Mouse (Mus musculus): ENCODE results near the gene Hras.

Gene Hras

DNA sequence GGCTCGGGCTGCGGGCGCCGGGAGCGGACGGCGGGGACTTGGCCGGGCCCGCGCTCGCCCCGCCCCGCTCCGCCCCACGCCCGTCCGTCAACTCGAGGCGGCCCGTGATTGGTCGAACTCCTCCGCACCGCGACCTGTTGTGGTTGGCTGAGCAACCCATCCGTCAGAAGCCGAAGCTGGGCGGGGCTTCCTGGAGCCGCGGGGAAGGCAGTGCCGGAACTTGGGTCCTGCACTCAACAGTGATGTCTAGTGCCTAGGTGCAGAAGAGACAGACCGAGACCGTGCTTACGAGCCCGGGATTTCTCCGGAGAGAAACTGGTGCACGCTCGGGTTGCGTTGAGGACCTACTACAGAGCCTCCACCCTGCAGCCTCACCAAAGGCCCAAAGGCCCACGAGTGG is at the start of gene Hras, which contains the start of gene Lrrc56:
TSS of gene Hras (minus strand) at position 58 of the 400 bp plus-strand sequence.
TSS of gene Lrrc56 (plus strand) at position 210 of the 400 bp plus-strand sequence.
- DNase-seq: peak; percentile 98

DNA sequence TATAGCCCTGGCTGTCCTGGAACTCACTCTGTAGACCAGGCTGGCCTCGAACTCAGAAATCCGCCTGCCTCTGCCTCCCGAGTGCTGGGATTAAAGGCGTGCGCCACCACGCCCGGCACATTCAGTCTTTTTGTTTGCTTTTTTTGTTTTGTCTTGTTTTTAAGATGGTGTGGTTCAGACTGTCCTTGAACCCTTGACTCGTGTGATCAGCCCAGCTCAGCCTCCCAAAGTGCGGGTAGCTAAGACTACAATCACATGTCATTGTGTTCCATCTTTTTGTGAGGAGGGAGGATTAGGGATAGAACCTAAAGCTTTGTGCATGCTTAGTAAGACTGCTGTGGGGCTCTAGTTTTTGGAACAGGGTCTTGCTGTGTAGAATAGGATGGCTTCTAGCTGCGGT is 37.7 kb upstream of the Hras start:
- DNase-seq: no peak

DNA sequence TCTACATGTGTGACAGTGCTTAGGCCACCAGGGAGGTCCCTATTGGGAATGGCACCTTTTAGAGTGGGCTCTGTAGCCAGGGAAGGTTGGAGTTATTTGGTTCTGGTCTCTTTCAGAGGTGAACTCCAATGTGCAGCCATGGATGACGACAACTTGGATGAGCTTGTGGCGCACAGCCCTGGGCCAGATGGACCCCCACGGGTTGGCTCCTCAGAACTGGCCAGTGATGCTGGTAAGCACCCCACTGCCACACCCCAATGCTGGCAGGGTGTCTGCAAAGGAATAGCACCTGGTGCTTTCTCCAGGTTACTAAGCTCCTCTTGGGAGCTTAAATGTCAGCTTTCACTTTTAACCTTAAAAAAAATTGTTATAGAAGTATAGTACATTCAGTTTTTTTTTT is 37.3 kb upstream of the Hras start:
- DNase-seq: no peak

DNA sequence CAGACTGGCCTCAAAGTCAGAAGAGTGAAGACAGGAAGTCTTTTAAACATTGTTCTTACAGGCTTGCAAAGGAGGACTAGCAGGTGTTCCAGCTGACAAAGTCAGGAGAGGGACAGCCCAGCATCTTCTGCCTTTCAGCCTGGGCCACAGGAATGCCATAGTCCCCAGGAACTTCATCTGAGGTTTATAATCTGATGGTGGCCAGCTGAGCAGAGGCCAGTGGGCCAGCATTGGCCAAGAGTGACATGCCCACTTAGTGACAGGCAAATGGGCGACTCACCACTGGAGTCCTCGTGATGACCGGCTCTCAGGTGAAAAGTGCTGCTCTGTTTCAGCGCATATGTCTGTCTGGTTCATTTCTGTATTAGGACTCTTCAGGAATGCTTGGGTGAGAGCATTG is 36.8 kb upstream of the Hras start:
- DNase-seq: no peak

DNA sequence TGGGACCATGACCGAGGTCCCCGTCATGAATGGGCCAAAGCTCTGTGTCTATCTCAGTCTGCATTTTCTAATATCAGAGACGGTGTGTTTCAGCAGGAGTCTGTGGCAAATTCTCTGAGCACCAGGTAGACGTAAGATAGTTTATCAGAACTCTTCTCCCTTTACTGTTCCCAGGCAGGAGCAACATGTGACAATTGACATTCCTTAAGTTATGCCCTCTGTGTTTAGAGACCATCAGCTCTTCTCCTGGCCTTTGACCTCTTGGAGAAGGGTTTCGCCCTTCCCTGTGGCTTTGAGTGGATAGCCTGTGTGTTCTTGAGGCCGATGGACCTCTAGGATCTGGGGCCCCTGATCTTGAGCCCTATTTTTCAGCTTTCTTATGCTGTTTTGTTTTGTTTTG is 35.9 kb upstream of the Hras start:
- no peak for DNase-seq

DNA sequence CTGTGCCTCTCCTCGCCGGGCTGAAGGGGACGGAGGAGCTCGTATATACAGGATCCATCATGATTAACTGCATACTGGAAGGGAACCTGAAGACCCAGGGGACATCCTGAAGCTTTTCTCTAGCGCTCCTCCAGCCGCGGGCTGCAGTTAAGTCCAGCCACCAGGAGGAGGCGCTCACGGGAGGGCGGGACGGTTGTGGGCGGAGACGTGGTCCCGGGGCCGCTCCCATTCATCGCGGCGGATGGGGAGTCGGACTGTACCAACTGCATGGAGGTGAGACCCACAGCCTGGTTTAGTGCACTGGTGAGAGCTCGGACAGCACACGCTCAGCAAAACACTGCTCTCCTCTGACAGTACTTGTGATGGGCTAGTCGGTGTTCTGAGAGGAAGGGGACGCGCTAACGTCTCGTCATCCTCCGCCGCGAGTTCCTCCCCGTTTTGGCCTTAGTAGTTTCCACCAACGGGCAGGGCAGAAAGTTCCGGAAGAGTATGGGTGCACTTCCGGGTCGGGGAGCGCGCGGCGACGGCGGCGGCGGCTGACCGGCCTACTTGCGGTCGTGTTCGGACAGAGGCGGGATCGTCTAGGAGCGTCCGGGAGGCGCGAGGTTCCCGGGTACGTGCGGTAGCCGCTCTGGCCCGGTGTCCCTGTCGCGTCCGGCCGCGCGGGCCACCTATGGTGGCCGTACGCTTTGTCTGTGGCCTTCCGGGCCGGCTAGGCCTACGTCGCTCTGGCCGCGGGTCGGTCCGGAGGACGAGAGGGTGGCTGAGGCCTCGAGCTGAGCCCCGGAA is 34.7 kb upstream of the Hras start, which contains the start of gene Phrf1:
TSS of gene Phrf1 (plus strand) at position 506 of the 789 bp plus-strand sequence.
- DNase-seq: peak; percentile 93

DNA sequence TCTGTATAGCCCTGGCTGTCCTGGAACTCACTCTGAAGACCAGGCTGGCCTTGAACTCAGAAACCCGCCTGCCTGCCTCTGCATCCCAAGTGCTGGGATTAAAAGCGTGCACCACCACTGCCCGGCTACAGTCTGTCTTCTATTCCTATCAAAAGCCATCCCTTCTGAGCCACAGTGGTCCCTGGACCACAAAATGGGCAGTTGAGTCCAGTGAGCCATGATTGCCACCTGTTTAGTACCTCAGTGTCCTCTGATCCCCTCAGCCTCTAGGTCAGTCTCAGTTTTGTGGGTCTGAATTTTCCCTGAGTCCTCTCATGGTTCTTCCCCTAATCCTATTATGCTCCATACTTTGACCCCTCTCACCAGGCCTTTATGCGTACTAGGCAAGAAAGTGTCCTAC is 34.0 kb upstream of the Hras start:
- no peak for DNase-seq

DNA sequence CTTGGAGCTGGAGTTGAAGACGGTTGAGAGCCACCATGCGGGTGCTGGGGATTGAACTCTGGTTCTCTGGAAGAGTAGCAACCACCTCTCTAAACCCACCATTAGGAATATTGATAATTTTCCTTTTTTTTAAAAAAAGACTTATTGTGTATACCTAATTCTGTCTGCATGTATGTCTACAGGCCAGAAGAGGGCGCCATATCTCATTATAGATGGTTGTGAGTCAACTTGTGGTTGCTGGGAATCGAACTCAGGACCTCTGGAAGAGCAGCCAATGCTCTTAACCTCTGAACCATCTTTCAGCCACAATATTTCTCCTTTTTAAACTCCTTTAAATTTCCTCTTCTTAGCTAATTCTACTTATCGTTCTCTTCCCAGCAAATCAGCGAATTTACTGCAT is 32.7 kb upstream of the Hras start:
- no peak for DNase-seq

DNA sequence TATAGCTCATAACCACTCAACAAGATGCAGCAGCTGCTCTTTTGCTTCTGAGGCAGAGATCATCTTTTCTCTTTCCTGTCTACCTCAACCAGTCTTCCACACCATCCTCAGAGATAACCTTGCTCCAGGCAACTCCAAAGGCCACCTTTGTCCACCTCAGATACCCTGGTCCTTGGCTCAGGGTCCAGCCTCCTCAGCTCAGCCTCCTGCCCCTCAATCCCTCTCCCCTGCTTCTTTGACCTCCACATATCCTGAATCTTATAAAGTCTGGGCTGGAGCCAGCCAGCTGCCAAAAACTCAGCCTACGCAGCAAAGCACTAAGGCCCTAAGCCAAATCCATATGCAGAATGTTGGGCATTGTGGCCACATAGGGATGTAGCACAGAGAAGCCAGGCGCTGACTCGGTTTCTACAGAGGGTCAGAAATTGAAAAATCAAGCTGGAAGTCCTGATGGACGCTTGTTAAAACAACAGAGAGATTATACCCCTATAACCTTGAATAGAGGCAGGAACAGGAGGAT is 29.0 kb upstream of the Hras start:
- DNase-seq: no peak

DNA sequence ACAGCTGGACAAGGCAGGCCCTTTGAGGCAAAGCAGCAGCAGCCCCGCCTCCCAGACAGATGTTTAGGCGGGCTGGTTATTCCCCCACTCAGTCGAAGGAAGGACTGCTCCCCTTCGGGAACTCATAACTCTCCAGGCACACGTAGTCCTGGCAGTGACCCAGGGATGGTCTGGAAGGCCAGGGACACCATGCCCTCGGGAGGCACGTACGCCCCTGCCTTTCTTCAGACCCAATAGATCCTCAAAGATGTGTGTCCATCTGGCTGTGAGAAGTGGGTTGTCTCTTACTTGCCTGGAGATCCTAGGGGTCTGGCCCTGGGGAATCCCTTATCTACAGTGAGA is 28.3 kb upstream of the Hras start:
- DNase-seq: no peak

DNA sequence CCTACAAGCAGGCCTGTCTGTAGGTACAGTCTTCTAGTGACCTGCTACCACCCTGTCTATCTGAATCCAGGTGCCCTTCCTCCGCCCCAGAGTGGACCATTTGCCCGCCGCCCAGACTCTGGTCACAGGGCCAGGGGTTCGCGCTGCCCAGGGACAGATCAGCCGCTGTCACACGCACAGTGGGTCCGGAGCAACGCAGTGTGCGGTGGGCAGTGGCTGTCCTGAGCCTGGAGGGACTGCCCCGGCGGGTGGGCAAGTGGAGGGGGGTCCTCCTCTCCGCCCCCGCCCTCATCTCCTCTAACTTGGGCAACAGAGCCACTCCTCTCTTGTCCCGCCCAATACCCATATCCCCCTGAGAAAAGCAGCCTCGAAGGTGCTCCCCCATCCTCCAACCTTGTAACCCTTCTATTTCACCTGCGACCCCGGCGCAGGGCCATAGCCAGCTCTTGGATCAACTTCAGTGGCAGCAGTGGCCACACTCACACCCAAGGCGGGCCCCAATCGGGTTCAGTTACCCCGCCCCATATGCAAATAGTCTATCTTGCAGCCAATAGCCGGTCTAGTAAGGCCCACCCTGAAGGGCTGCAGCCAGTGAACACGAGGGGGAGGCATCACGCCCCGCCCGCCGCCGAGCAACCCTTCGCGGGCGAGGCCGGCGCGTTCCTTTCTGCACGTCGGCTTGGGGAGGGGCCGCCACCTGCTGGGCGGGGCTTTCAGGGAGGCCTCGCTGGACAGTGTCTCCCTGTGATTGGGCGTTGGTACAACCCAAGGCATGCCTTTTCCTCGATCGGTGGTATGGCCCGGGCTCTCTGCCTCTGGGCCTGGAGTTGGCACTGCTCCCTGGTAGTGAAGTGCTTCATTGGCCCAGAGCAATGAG is 27.7 kb upstream of the Hras start:
- DNase-seq: peak; percentile 98

DNA sequence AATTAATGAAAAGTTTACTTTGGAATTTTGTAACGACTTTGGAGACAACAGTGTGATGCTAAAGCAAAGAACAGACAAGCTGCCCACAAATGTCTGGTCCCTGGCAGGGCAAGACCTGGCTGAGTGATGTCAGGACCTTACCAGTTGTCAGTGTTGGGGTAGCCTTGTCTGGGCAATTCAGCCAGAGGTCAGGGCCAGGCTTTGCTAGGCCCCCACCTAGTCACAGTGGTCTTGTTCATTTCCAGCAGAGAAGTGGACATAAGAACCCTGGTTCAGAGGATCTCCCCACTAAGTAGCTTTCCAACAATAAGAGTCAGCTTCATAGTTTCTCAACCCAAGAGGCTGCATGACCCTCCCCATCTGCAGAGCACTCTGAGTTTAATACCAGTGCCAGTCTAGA is 26.6 kb upstream of the Hras start:
- DNase-seq: no peak

DNA sequence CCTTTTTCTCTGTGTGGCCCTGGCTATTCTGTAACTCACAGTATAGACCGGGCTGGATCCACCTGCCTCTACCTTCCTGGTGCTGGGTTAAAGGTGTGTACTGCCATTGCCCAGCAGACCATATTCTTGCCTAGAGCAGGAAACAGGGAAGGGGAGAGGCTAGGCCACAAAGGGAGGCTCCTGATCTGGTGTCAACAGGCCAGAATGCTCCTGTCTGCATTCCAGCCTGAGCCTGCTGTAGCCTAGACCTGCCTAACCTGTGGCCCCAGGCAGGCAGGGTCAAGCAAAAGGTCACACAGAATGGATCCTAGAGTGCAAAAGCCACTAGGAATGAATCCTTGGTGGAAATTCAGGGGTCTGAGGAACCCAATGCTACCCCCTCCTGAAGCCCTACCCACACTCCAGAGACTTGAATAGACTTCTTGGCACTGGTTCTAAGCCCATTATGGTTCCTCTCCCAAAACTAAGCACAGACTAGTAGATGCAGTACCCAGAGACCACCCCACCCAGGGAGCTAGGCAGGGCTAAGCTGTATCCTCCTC is 25.8 kb upstream of the Hras start:
- no peak for DNase-seq

DNA sequence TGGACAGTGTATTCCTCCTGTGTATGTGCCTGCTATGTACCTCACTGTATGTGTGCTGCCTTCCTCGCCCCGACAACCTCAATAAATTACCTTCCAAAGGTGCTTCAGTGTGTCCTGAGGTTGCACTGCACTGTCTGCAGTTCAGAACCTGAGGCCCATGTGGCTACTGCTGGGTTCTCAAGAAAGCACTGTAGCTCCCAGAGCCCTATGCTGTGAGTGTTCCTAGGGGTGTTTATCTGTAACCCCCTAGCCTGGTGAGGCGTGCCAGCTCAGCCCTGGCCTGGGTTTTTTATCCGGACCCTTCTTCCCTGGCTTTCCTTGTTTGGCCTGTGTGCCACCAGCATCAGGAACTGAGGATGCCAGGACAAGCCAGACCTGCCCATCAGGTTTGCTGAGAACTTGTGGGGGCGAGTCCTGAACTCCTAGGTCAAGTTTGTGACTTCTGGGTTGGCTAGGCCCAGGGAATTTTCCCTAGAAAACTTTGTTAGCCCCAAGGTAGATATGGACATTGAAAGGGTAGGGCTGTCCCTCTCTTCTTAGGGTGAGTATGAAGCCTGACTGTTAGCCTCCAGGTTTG is 24.8 kb upstream of the Hras start:
- DNase-seq: no peak

DNA sequence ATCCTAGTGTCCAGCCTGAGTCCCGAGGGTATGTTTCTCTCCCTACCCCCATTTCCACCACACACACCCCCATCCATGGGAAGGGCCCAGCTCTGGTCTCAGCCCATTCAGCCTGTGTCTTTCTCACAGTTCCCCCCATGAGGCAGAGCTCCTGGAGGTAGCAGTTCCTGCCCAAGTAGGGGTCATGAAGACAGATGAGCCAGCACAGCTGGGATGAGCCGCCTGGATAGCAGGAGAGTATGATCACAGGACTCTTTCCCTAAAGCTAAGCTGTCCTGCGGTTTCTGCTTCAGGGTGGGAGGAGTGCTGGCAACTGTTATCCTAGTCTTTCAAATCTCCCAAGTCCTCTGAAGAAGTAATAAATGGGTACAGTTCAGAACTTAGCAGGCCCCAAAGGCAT is 24.3 kb upstream of the Hras start:
- DNase-seq: no peak

DNA sequence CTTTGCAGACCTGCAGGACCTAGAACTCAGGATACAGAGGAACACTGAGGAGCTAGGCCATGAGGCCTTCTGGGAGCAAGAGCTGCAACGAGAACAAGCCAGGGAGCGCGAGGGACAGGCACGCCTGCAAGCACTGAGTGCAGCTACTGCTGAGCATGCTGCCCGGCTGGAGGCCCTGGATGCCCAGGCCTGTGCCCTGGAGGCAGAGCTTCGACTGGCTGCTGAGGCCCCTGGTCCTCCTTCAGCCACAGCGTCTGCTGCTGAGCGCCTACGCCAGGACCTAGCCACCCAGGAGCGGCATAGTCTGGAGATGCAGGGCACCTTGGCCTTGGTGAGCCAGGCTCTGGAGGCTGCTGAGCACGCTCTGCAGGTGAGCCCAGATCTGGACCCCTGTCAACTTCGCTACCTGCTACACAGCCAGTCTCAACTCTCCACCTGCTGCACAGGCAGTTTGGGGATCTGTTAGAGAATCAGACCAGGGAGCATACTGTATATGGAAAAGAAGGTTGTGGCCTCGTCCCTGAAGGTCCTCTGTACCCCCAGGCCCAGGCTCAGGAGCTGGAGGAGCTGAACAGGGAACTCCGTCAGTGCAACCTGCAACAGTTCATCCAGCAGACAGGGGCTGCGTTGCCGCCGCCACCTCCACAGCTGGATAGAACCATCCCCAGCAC is 23.7 kb upstream of the Hras start:
- DNase-seq: no peak

DNA sequence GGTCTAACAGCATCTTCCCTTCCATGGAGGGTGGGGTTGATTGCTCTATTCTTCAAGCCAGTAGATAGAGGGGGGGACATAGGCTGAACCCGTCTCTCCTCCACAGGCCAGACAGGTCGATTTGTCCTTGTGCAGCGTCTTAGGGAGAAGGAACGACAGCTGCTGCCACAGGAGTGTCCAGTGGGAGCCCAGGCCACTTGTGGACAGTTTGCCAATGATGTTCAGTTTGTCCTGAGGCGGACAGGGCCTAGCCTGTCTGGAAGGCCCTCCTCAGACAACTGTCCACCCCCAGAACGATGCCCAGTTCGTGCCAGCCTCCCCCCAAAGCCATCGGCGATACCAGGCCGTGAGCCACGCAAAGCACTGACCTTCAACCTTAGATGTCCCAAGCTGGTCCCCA is 23.1 kb upstream of the Hras start:
- no peak for DNase-seq

DNA sequence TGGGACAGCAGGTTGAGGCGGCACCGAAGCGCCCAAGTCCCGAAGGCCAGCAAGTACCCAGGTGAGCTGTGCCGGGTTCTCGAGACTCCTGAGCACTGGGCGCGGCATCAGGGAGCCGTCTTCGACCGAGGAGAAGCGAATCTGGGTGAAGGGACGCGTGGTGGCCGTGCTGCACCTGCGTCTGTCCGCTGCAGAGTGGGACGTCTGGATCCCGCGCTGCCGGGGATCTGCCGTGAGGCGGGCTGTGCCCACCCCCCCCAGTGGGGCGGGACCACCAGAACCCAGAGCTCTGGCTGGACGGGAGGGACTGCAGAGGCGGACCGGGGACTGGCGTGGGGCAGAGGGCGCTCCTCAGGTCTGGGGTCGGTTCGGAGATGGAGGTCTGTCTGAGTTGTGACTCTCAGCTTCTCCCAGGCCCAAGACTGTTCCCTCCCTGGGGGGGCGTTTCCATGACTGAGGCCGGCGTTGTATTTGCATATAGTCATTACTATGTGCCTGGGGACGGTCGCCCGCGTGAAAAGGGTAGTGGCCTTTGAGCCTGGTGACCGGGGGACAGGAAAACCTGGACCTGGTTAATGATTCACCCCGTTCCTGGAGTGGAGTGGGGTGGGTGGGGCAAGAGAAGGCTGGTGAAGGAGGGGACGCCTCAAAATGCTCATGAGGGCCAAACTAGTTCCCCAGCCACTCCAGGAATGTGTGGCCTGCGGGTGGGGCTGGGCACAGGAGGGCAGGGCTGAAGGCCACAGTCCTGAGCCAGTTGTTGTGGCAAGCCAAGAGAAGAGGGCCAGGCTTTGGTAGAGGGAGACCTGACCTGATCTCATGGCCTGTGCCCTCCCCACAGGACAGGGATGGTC is 22.3 kb upstream of the Hras start:
- peak; percentile 93 for DNase-seq

DNA sequence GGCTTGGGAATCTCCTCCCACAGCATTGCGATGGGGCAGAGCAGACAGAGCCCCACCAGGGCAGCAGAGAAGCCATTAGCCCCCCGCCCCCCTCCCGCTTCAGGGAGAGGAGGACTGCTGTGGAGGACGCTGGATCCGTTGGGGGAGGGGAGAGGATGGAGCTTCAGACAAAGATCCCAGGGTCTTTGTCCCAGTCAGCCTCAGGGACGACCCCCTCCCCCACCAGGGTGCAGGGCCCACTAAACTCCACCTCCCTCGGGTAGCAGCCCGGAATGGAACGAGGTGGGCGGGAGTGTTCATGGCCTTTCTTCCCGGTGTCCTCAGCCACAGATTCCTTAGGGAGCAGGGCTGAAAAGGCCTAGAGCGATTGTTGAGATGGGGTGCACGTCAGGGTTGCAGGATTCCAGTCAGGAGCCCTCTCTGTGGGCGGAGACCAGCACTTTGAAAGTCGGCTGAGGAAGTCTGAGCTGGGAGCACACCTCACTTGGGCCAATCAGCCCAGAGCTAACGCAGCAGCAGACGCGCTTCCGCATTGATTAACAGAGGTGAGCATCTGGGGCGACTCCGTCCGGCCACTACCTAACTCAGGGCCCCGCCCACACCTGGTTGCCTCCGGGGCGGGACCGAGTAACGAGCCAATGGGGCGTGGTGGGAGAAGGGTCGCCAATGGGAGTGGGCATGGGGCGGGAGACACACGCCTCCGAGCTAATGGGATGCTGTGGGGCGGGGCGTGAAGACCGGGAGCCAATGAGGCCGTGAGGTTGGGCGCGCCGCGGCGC is 21.5 kb upstream of the Hras start, which contains the start of gene Rassf7:
TSS of gene Rassf7 (plus strand) at position 760 of the 779 bp plus-strand sequence.
- peak; percentile 98 for DNase-seq

DNA sequence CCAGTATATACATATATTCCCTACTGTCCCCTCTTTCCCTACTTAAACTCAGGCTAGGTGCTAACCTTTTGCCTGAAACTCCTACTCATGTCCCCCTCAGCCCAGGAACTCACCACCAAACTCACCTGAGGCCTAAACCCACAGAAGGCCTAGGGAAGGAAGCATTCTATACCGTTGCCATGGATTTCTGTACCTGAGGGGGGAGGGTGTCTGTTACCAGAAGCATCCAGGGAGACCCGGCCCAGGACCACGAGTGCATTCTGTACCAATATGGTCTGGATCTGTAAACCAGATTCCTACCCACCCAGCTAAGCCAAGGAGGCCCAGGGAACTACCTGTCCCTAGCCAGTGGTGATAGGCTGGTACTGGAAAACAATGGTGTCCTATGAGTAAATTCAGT is 20.5 kb upstream of the Hras start:
- no peak for DNase-seq
